9 mouse cellular contexts compared by ENCODE assay signal in the genomic region with DNA sequence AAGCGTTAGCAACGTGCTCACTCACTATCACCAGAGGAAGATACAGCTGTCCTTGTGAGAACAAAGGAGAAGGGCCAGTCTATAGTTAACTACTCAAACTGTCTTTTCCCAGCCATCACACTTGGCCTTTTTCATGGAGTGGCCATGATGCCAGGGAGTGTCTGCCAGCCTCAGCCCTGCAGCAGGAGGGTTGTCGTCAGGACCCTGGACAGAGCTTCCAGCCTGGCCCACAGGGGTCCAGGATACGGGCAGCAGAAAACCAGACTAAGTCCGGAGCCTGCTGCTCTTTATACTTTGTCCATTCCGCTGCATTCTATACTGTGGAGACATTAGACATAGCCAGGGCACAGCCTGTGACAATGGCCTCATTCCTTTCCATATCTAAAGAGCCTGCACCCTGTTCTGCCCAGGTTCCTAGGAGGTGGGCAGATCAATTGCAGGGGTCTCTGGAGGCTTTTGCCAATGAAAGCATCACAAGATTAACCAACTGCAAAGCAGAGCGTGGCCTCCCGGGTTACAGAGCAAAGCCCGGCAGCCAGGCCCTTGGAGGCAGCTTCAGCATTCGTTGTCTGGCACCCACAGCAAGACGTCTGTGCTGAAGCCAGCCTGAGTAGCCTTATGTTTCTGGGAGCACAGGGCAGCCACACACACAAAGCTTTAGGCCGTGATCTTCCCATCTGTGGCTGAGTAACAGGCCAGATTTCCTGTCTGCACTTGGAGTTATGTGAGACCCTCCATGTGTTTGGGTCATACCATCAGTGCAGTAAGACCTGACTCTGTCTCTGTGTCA.
A peak's percentile ranks its signal among the peaks of the same experiment; 100 is the strongest.
DNase-seq lines count a peak whose midpoint lies in the region; ATAC-seq lines count a peak whose summit lies in the region.
"Had no signal": no experiment of that assay in that cellular context is flagged by ENCODE, and none has a peak within 500 bp of the region (broad histone marks: within the 10 kb centered on the region; RNA-seq: fewer than 3 reads in every experiment).

No protein-coding gene starts in this region.

- peaks cover 6% of the 10 kb centered on the region; the same call in 1 of the 2 replicates for H3K27me3 ChIP-seq in hindbrain, embryonic 10.5 days (ENCODE audit: insufficient read depth, poor library complexity, severe bottlenecking)
- 0 out of 2 replicates have a peak, but pooled peaks cover 5% of the 10 kb centered on the region for H3K27me3 ChIP-seq in hindbrain, embryonic 12.5 days
- H3K27me3 ChIP-seq in neural tube, embryonic 15.5 days (replicated peaks): no peaks in the 10 kb centered on the region
- H3K27me3 ChIP-seq: CH12.LX had no signal

- no peak overlapping the region for H3K27ac ChIP-seq in hindbrain, embryonic 10.5 days
- H3K27ac ChIP-seq in hindbrain, embryonic 12.5 days: no peak overlapping the region
- no peak overlapping the region for H3K27ac ChIP-seq in neural tube, embryonic 15.5 days (replicated peaks)

- 52% methylated on average over 12 of the region's 12 CpGs for WGBS in hindbrain, embryonic 10.5 days
- WGBS in hindbrain, embryonic 12.5 days: 50% methylated on average over 12 of the region's 12 CpGs
- 53% methylated on average over 12 of the region's 12 CpGs for WGBS in neural tube, embryonic 15.5 days

- peak; percentile 53 for DNase-seq in hindbrain, embryonic 10.5 days (ENCODE audit: low spot score)
- DNase-seq in neural tube, embryonic 10.5 days (ENCODE audit: extremely low spot score, low spot score): peak; percentile 52
- DNase-seq in embryo, embryonic 9.5 days (ENCODE audit: extremely low spot score): peak; percentile 47
- DNase-seq in retina, postnatal 1 day: peak; percentile 57
- DNase-seq in right cerebral cortex, postnatal 25 days: no peak
- DNase-seq in heart, adult 11 months: no peak

- no peak for ATAC-seq in hindbrain, embryonic 12.5 days (ENCODE audit: low FRiP score)
- no peak for ATAC-seq in neural tube, embryonic 15.5 days (ENCODE audit: low FRiP score)

- H3K9me3 ChIP-seq in hindbrain, embryonic 10.5 days: no peaks in the 10 kb centered on the region
- no peaks in the 10 kb centered on the region for H3K9me3 ChIP-seq in hindbrain, embryonic 12.5 days (replicated peaks)
- no peaks in the 10 kb centered on the region for H3K9me3 ChIP-seq in neural tube, embryonic 15.5 days (replicated peaks)

- H3K4me3 ChIP-seq in hindbrain, embryonic 10.5 days: no peak overlapping the region
- H3K4me3 ChIP-seq in hindbrain, embryonic 12.5 days: no peak overlapping the region
- no peak overlapping the region for H3K4me3 ChIP-seq in neural tube, embryonic 15.5 days (replicated peaks)

- peaks cover 26% of the 10 kb centered on the region for H3K4me1 ChIP-seq in hindbrain, embryonic 10.5 days (replicated peaks)
- H3K4me1 ChIP-seq in hindbrain, embryonic 12.5 days: peaks cover 21% of the 10 kb centered on the region
- peaks cover 26% of the 10 kb centered on the region; the same call in 1 of the 2 replicates for H3K4me1 ChIP-seq in neural tube, embryonic 15.5 days

- H3K9ac ChIP-seq in hindbrain, embryonic 12.5 days: no peak overlapping the region
- no peak overlapping the region for H3K9ac ChIP-seq in neural tube, embryonic 15.5 days (replicated peaks)

- H3K4me2 ChIP-seq in hindbrain, embryonic 12.5 days (replicated peaks): no peak overlapping the region
- H3K4me2 ChIP-seq in neural tube, embryonic 15.5 days: no peak overlapping the region

- H3K36me3 ChIP-seq in hindbrain, embryonic 10.5 days: no peaks in the 10 kb centered on the region
- H3K36me3 ChIP-seq in hindbrain, embryonic 12.5 days: no peaks in the 10 kb centered on the region
- H3K36me3 ChIP-seq in neural tube, embryonic 15.5 days: no peaks in the 10 kb centered on the region

Comparison
In these comparisons a context has a peak if more than half of its experiments do, and no peak if none do; other contexts are left out.
1. DNase-seq: peak in hindbrain, embryonic 10.5 days (single experiment), neural tube, embryonic 10.5 days (single experiment), embryo, embryonic 9.5 days (single experiment) and retina, postnatal 1 day (single experiment); none in right cerebral cortex, postnatal 25 days (single experiment) and heart, adult 11 months (single experiment).